Mouse (Mus musculus) naive thymus-derived CD4-positive, alpha-beta T cell, adult 2 months (primary cell): ENCODE data around the gene Tepsin.

ENCODE experiments used
- DNase-seq: peaks from one replicate; pipeline ENCODE4 v3.0.0-alpha.2; 2011; ENCODE audit warnings: low read depth

Tepsin gene

GRCm38 (mm10) chr11:120111033-120111432 is 12.5 kb upstream of the Tepsin start:
- DNase-seq: peak; percentile 74

- peak; percentile 16 for DNase-seq
These were observed 12.0 kb upstream of the Tepsin start for GRCm38 (mm10) chr11:120110554-120110953.

- no peak for DNase-seq
These were observed 11.2 kb upstream of the Tepsin start for GRCm38 (mm10) chr11:120109558-120110210.

GRCm38 (mm10) chr11:120107796-120108195 is 9.3 kb upstream of the Tepsin start:
- DNase-seq: no peak

- no peak for DNase-seq
These were observed 8.5 kb upstream of the Tepsin start for GRCm38 (mm10) chr11:120107026-120107425.

- no peak for DNase-seq
These were observed 5.0 kb upstream of the Tepsin start for GRCm38 (mm10) chr11:120103431-120103997.

- DNase-seq: peak; percentile 85
These were observed 2.5 kb upstream of the Tepsin start for GRCm38 (mm10) chr11:120101036-120101435.

GRCm38 (mm10) chr11:120092817-120093591 is 5.5 kb downstream of the Tepsin start:
- DNase-seq: no peak

GRCm38 (mm10) chr11:120090661-120091060 is 7.9 kb downstream of the Tepsin start:
- DNase-seq: no peak

- DNase-seq: peak; percentile 97
These were observed 11.8 kb downstream of the Tepsin start, which contains the start of gene Cep131 for GRCm38 (mm10) chr11:120086702-120087152. TSS of gene Cep131 (minus strand) at chr11:120086827.

- DNase-seq: no peak
These were observed 12.5 kb downstream of the Tepsin start for GRCm38 (mm10) chr11:120085891-120086627.

- no peak for DNase-seq
These were observed 18.2 kb downstream of the Tepsin start for GRCm38 (mm10) chr11:120080282-120080681.

GRCm38 (mm10) chr11:120076191-120076590 is 22.3 kb downstream of the Tepsin start:
- DNase-seq: no peak

- no peak for DNase-seq
These were observed 25.4 kb downstream of the Tepsin start for GRCm38 (mm10) chr11:120072986-120073647.

- DNase-seq: no peak
These were observed 26.7 kb downstream of the Tepsin start for GRCm38 (mm10) chr11:120071731-120072320.

- DNase-seq: no peak
These were observed 27.5 kb downstream of the Tepsin start for GRCm38 (mm10) chr11:120071065-120071464.

GRCm38 (mm10) chr11:120070286-120070930 is 28.1 kb downstream of the Tepsin start:
- DNase-seq: no peak

- no peak for DNase-seq
These were observed 29.3 kb downstream of the Tepsin start for GRCm38 (mm10) chr11:120069261-120069660.

- DNase-seq: no peak
These were observed 30.7 kb downstream of the Tepsin start for GRCm38 (mm10) chr11:120067834-120068233.

GRCm38 (mm10) chr11:120065291-120065690 is 33.2 kb downstream of the Tepsin start:
- peak; percentile 46 for DNase-seq

GRCm38 (mm10) chr11:120064668-120065040 is 33.9 kb downstream of the Tepsin start:
- no peak for DNase-seq
